Mouse (Mus musculus): ENCODE measurements around the gene Dpp4.

GRCm38 (mm10) chr2:62460231-62460710 lies 48.2 kb upstream of the Dpp4 start:
- no peak for TF ChIP-seq POLR2A (IDR thresholded peaks at IDR 0.05; ENCODE audit: control insufficient read depth, extremely low read depth, insufficient read depth, low read length, poor library complexity)
- TF ChIP-seq CTCF (IDR thresholded peaks at IDR 0.05; ENCODE audit: borderline replicate concordance, control insufficient read depth, extremely low read depth, insufficient read depth, low read length, poor library complexity), result no peak

All from thymus, adult 2 months (tissue).